Mouse (Mus musculus) intestine, embryonic 15.5 days (tissue): ENCODE data around the gene Wnt9b. TPM values are rescaled to one million over a fixed set of nuclear protein-coding genes. Genes with fewer than 3 reads are reported as not detected.

Experiments
- ATAC-seq: fragments of 200-750 bp; cut with Nextera tagmentation; 2 replicates; pipeline ENCODE4 v1.8.0; 2017; ENCODE audit warnings: moderate TSS enrichment, moderate library complexity
- H3K27ac ChIP-seq: fragments of 300-500 bp; sonication (generic); 2 replicates; pipeline ENCODE4 v1.5.1; 2015; ENCODE audit warnings: mild to moderate bottlenecking, inconsistent platforms
- H3K27me3 ChIP-seq: fragments of 300-500 bp; sonication (generic); replicated peaks from 2 replicates; pipeline ENCODE4 v1.6.1; 2015; ENCODE audit warnings: inconsistent platforms
- H3K36me3 ChIP-seq: fragments of 300-500 bp; sonication (generic); 2 replicates; pipeline ENCODE4 v1.6.1; 2015; ENCODE audit warnings: inconsistent platforms
- H3K4me1 ChIP-seq: fragments of 300-500 bp; sonication (generic); replicated peaks from 2 replicates; pipeline ENCODE4 v1.6.1; 2015; ENCODE audit warnings: inconsistent platforms
- H3K4me2 ChIP-seq: fragments of 300-500 bp; sonication (generic); replicated peaks from 2 replicates; pipeline ENCODE4 v1.6.1; 2015; ENCODE audit warnings: mild to moderate bottlenecking, inconsistent platforms
- H3K4me3 ChIP-seq: fragments of 300-500 bp; sonication (generic); replicated peaks from 2 replicates; pipeline ENCODE4 v1.5.1; 2015; ENCODE audit warnings: inconsistent platforms
- H3K9ac ChIP-seq: fragments of 300-500 bp; sonication (generic); 2 replicates; pipeline ENCODE4 v1.6.1; 2015; ENCODE audit warnings: inconsistent platforms
- H3K9me3 ChIP-seq: fragments of 300-500 bp; sonication (generic); 2 replicates; pipeline ENCODE4 v1.6.1; 2016; ENCODE audit warnings: inconsistent platforms
- WGBS: fragments of 180-500 bp; shearing (Covaris S2); methylation state at CpG from one replicate; pipeline ENCODE4 v1.1.7; 2015; 5-methylcytosine and 5-hydroxymethylcytosine counted together
- polyA plus RNA-seq: library from polyadenylated mRNA; unstranded; fragments of >200 nt; fragmentation: Nextera tagmentation; extraction: Ambion mirVana; gene quantifications from 2 replicates; pipeline ENCODE4 v1.2.1, GENCODE M21; 2015

Gene Wnt9b
- polyA plus RNA-seq, 1 experiment from 2014 or later: 0.04 TPM

DNA sequence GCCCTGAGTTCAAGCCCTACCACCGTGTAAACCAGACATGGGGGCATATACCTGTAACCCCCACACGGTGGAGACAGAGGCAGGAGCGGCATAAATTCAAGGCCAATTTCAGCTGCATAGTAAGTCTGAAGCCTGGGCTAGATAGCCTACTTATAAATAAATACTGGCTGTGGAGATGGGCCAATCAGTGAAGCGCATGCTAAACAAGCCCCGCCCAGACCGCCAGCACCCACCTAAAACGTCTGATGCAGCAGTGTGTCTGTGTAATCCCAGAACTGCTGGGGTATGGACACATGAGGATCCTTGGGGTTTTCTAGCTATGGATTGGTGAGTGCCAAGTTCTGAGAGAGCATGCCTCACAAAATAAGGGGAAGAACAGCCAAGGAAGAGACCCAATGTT is 10.5 kb upstream of the Wnt9b start:
- Histone ChIP-seq H3K27ac (no peak overlapping the region), H3K9me3 (no peaks in the 10 kb centered on the region), H3K4me1 (no peaks in the 10 kb centered on the region), H3K9ac (no peak overlapping the region), H3K36me3 (no peaks in the 10 kb centered on the region), H3K4me3 (no peak overlapping the region), H3K4me2 (no peak overlapping the region), H3K27me3 (peaks cover 9% of the 10 kb centered on the region; the same call in 1 of the 2 replicates)
- no peak for ATAC-seq
- 54% methylated on average over 7 of the region's 7 CpGs for WGBS

DNA sequence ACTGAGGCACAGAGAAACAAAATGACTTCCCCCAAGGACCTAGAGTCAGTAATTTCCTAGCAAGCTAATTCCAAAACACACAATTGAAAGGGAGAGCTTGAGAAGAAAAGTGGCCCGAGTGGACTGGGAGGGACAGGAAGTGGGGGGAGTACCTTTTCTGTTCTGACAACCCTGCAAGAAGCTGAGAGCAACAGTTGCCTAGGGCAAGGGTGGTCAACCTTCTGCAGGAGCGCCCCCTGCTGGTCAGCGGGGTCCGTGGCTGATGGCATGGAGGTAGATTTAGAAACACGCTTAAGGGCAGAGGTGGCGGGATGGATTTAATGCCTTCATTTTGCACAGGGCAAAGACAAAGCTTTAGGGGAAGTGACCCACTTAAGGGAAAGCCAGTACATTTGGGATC is 9.1 kb upstream of the Wnt9b start:
- Histone ChIP-seq H3K36me3 (no peaks in the 10 kb centered on the region), H3K4me1 (no peaks in the 10 kb centered on the region), H3K27me3 (peaks cover 9% of the 10 kb centered on the region; the same call in 1 of the 2 replicates), H3K4me3 (no peak overlapping the region), H3K4me2 (no peak overlapping the region), H3K9ac (no peak overlapping the region), H3K27ac (no peak overlapping the region), H3K9me3 (no peaks in the 10 kb centered on the region)
- WGBS: 11% methylated on average over 6 of the region's 6 CpGs
- ATAC-seq: no peak

DNA sequence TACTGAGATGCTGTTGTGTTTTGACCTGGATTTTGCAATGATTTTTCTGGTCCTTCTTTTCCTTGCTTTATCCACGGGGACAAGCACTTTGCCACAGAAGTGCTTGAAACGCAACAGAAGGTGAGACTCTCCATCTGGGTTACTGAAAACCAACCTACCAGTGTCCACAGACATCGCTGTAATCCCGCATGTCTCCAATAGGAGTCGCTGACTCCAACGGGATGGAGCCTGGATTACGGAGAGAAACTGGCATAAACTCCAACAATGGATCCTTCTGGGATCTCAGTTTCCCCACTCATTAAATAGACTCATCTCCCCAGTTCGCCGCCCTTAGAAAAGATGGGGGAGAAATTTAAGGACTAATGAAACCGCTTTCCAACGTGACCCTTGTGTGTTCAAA is 8.4 kb upstream of the Wnt9b start:
- H3K27ac ChIP-seq: no peak overlapping the region
- no peaks in the 10 kb centered on the region for H3K4me1 ChIP-seq
- ATAC-seq: no peak
- H3K27me3 ChIP-seq: peaks cover 14% of the 10 kb centered on the region; the same call in 1 of the 2 replicates
- H3K36me3 ChIP-seq: no peaks in the 10 kb centered on the region
- 41% methylated on average over 11 of the region's 11 CpGs for WGBS
- H3K4me2 ChIP-seq: no peak overlapping the region
- H3K4me3 ChIP-seq: no peak overlapping the region
- no peak overlapping the region for H3K9ac ChIP-seq
- H3K9me3 ChIP-seq: no peaks in the 10 kb centered on the region

DNA sequence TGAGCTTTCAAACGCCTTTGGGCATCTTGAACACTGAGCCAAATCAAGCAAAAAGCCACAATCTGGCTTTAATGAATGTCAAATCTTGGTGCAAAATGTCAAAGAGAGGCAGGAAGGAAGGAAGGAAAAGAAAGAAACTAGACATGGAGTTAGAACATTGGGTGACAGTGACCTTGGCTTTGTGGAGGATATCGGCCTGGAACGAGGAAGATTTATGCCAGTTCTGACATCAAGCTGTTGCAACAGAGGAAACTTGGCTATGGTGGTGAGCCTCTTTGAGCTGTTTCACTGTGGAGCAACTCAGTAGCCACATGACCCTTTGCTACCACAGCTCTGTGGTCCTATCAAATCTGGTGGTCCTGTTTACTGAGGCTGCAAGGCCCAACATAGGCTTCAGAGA is 991 bp upstream of the Wnt9b start:
- Histone ChIP-seq H3K27me3 (peaks cover 53% of the 10 kb centered on the region), H3K27ac (no peak overlapping the region), H3K36me3 (no peaks in the 10 kb centered on the region), H3K9ac (no peak overlapping the region), H3K4me3 (no peak overlapping the region), H3K4me2 (no peak overlapping the region), H3K9me3 (no peaks in the 10 kb centered on the region), H3K4me1 (peaks cover 11% of the 10 kb centered on the region)
- no peak for ATAC-seq
- 57% methylated on average over 3 of the region's 3 CpGs for WGBS

DNA sequence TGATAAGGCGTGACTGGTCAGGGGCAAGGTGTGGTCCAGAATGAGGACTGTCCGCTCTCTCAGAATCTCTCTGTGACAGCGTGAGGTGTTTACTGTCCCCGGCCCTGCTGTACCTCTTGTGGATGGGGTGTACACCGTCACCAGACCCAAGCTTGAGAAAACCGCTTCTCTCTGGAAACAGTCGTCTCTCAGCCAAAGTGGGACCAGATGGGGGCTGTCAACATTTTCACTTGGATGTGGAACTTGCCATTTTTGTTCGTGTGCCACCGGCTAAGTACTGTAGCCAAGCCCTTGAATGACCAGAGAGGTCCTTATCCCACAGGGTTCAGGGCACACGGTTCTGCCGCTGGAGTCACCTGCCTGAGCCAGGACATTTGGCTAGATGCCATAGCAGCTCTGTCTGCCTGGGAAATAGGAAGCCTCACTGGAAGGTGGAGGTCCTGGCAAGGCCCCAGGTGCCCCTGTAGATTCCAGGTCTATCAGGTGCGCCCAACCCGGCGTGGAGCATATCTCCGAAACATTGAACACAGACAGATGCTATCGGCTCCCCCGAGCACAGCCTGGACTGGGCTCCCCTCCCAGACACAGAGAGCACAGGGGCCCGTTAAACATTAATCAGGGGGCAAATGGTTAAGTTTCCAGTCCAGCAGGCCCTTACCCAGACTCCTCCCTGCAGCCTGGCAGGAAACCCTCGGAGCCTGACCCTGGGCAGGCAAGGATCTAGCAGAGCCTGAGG is 14.4 kb downstream of the Wnt9b start:
- WGBS: 55% methylated on average over 19 of the region's 19 CpGs
- H3K4me3 ChIP-seq: no peak overlapping the region
- H3K4me1 ChIP-seq: peaks cover 29% of the 10 kb centered on the region
- no peak overlapping the region for H3K9ac ChIP-seq
- H3K4me2 ChIP-seq: peak overlapping the region; percentile 36
- peak overlapping the region; percentile 61 for H3K27ac ChIP-seq
- ATAC-seq: peak; percentile 84
- no peaks in the 10 kb centered on the region for H3K9me3 ChIP-seq
- no peaks in the 10 kb centered on the region for H3K36me3 ChIP-seq
- H3K27me3 ChIP-seq: no peaks in the 10 kb centered on the region

DNA sequence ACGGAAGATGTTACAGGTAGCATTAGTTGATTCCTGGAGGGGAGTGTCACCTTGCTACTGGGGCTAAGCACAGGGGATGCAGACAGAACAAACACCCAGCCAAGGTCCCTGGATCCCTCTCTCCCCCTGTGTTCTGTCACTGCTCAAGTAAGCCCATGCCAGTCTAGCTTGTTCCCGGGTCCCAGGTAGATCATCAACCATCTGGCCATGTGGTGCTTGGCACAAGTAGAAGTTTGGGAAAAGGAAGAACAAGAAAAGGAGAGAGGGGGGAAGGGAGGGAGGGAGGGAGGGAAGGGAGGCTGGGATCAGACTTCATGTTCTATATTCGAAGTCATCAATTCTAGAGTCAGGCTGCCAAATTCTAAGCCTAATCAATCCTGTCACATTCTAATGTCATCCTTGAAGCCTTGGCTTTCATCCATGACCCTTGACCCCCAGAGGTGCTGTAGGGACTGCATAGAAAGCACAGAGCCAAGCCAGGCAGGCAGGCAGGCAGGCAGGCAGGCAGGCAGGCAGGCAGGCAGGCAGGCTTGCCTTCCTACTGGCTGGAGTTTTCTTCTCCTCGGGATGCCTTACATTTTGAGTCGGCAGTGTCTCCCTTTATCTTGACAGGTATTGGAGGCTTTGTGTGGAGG is 15.1 kb downstream of the Wnt9b start:
- Histone ChIP-seq H3K4me1 (peaks cover 29% of the 10 kb centered on the region), H3K27ac (0 out of 2 replicates have a peak overlapping the region, but pooled peaks have one; percentile 61)
- 52% methylated on average over 5 of the region's 5 CpGs for WGBS

DNA sequence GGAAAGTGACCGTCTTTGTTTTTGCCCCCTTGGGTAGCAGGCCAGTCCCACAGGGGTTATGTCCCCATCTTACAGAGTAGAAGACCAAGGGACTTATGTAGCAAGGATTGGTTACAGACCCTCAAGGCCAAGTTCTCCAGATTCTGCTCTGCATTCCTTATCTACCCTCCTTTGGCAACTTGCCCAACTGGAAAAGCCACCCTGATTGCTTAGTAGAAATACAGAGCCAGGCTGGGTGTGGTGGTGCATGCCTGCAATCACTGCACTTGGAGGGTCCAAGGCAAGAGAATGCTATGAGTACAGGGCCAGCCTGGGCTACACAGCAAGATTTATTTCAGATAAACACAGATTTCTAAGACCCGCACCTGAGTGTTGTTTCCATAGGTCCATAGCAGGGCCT is 15.7 kb downstream of the Wnt9b start:
- Histone ChIP-seq H3K9me3 (no peaks in the 10 kb centered on the region), H3K27ac (no peak overlapping the region), H3K27me3 (no peaks in the 10 kb centered on the region), H3K9ac (no peak overlapping the region), H3K4me2 (no peak overlapping the region), H3K4me3 (no peak overlapping the region), H3K4me1 (peaks cover 28% of the 10 kb centered on the region), H3K36me3 (no peaks in the 10 kb centered on the region)
- ATAC-seq: peak; percentile 39; the same call in 1 of the 2 replicates
- 77% methylated on average over 2 of the region's 2 CpGs for WGBS

More for the DNA sequence above, 15.1 kb downstream of the Wnt9b start:
- H3K9ac ChIP-seq: no peak overlapping the region
- H3K27me3 ChIP-seq: no peaks in the 10 kb centered on the region
- no peaks in the 10 kb centered on the region for H3K36me3 ChIP-seq
- ATAC-seq: no peak
- no peak overlapping the region for H3K4me3 ChIP-seq
- no peaks in the 10 kb centered on the region for H3K9me3 ChIP-seq
- peak overlapping the region; percentile 36; the same call in 1 of the 2 replicates for H3K4me2 ChIP-seq

DNA sequence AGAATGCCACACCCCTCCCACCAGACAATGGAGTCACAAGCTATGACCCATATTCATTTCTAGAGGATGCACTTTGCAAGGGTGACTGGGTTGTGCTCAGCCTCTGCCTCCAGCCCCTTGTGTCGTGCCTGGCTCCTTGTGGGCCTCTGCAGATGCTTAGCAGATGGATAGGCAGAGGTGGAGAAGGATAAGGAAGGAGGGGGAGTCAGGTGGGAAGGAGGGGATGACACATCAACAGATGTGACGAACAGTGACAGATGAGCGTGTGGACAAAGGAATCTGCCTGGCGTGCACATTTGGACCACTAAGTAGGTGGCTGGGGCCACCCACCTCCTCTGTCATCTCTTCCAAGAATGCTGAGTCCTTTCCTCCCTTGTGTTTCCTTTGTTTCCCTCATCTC is 16.6 kb downstream of the Wnt9b start:
- H3K9ac ChIP-seq: no peak overlapping the region
- H3K27me3 ChIP-seq: no peaks in the 10 kb centered on the region
- peaks cover 26% of the 10 kb centered on the region for H3K4me1 ChIP-seq
- no peaks in the 10 kb centered on the region for H3K36me3 ChIP-seq
- H3K4me2 ChIP-seq: no peak overlapping the region
- ATAC-seq: no peak
- H3K27ac ChIP-seq: no peak overlapping the region
- 82% methylated on average over 4 of the region's 4 CpGs for WGBS
- H3K4me3 ChIP-seq: no peak overlapping the region
- no peaks in the 10 kb centered on the region for H3K9me3 ChIP-seq

DNA sequence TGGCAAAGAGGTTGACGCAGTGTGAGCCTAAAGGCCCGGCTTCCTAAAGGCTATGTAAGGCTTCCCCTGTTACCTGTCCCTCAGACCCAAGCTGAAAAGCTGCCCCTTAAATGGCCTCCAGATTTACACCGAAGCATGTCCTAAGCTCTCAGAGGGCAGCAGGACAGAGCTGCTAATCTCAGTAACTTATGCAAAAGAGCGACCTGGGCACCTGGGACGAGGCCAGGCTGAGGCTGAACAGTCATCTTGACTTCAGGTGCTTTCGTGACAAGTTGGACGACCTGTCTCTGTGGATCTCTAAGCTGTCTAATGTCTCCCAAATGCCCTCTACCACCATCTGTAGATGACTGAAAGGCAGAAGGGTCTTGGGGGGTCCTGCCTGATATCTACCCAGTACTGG is 17.3 kb downstream of the Wnt9b start:
- no peak overlapping the region for H3K4me3 ChIP-seq
- H3K27ac ChIP-seq: no peak overlapping the region
- WGBS: 87% methylated on average over 7 of the region's 7 CpGs
- no peak for ATAC-seq
- H3K36me3 ChIP-seq: no peaks in the 10 kb centered on the region
- H3K9me3 ChIP-seq: no peaks in the 10 kb centered on the region
- no peak overlapping the region for H3K4me2 ChIP-seq
- no peak overlapping the region for H3K9ac ChIP-seq
- H3K4me1 ChIP-seq: peaks cover 26% of the 10 kb centered on the region
- no peaks in the 10 kb centered on the region for H3K27me3 ChIP-seq

DNA sequence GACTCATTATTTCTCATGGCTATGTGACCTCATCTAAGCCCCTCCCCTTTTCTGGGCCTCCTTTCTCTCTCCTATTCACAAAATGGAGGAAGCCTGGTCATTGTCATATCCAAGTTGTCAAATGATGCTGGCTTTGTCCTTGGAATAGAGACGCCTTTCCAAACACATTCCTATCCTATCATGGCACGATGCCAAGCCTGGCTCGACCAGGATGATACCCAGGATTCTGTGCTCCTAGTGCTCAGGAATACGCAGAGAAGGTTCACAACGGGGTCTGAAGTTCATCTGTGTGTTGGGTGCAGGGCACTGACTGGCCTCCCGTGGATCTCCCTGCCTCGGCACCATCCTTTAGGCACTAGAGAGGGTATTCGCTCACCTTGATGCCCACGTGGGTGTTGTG is 18.0 kb downstream of the Wnt9b start:
- H3K27ac ChIP-seq: no peak overlapping the region
- no peak overlapping the region for H3K4me3 ChIP-seq
- H3K4me2 ChIP-seq: no peak overlapping the region
- ATAC-seq: no peak
- H3K27me3 ChIP-seq: no peaks in the 10 kb centered on the region
- peaks cover 26% of the 10 kb centered on the region for H3K4me1 ChIP-seq
- H3K9ac ChIP-seq: no peak overlapping the region
- 61% methylated on average over 9 of the region's 9 CpGs for WGBS
- H3K36me3 ChIP-seq: no peaks in the 10 kb centered on the region
- no peaks in the 10 kb centered on the region for H3K9me3 ChIP-seq

DNA sequence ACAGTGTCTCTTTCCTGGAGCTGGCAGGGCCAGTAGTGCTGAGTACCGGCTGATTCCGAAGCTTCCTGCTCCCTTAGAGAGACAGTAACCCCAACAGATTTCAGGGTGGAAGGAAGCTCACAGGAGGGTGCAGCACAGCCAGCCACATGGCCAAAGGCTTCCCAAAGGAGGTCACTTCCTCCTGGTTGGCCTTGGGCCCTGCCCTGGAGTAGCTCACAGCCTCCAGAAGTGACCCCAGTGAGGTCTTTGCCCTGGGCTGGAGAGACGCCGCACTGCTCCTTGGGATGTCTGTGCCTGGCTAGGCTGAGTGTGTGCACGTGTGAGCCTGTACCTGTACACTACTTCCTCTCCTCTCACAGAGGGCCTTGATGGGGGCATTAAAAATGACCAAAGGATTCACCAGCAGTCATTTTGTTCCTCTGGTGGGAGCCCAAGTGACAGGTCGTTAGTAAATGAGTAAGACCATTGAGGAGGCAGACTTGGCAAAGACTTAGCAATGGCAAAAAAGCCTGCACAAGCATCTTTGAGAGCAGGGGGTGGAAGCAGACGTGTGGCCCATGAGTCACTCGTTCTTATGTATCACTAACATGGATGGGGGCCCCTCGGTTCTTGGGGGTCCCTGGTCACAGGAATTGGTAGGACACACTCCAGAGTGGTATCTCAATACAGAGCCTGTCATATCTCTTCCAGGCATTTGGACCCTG is 20.2 kb downstream of the Wnt9b start:
- WGBS: 78% methylated on average over 9 of the region's 9 CpGs
- Histone ChIP-seq H3K27ac (no peak overlapping the region), H3K9me3 (no peaks in the 10 kb centered on the region), H3K4me2 (no peak overlapping the region), H3K4me3 (no peak overlapping the region), H3K36me3 (no peaks in the 10 kb centered on the region), H3K27me3 (no peaks in the 10 kb centered on the region), H3K9ac (no peak overlapping the region), H3K4me1 (peaks cover 15% of the 10 kb centered on the region; the same call in 1 of the 2 replicates)
- no peak for ATAC-seq

DNA sequence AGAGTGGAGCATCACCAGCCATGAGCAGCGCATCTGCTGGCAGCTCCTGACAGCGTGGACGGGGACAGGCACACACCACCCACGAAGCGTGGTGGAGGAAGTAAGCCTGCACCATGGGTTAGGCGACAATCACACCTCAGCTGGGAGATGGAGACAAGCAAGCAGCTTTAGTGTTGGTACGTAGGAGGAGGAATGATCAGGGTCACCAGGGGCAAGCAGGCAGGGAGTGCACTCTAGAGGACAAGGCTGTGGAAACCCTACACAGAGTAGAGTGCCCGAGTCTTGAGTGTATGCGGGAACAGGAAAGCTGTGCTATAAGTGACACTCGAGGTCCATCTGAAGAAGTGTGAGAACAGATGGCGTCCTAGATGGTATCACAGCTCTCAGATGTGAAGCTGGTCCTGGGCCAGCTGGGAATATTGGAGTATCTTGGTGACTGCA is 25.3 kb downstream of the Wnt9b start:
- H3K9me3 ChIP-seq: no peaks in the 10 kb centered on the region
- H3K4me3 ChIP-seq: no peak overlapping the region
- no peak for ATAC-seq
- peaks cover 11% of the 10 kb centered on the region for H3K4me1 ChIP-seq
- H3K27me3 ChIP-seq: no peaks in the 10 kb centered on the region
- H3K36me3 ChIP-seq: no peaks in the 10 kb centered on the region
- H3K9ac ChIP-seq: no peak overlapping the region
- no peak overlapping the region for H3K4me2 ChIP-seq
- 72% methylated on average over 11 of the region's 11 CpGs for WGBS
- no peak overlapping the region for H3K27ac ChIP-seq
